Mouse (Mus musculus): ENCODE measurements around the gene 4930404H24Rik. TPM values are rescaled to one million over a fixed set of nuclear protein-coding genes. Genes with fewer than 3 reads are reported as not detected.

Gene 4930404H24Rik
- polyA plus RNA-seq, 1 experiment from 2014 or later = not detected

DNA sequence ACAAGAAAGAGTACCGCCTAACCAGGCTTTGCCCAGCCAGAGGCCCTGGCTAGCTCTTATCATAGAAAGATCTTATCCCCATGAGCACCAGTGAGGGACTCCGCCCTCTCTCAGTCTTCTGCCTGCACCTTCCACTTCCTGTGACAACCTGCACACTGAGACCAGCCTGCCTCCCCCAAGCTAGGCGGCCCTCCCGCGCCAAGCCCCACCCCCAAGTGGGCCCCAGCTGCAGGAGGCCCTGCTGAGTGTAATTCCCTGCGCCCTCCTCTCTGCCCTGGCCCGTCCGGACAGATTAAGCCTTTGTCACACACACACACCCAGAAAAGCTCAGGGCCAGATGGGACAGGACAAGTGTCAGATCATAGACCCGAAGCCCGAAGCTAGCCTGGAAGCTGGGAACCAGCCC is 33.3 kb downstream of the 4930404H24Rik start:
- ATAC-seq (replicated peaks; ENCODE audit: extremely low read depth, insufficient read depth, low FRiP score) = peak; percentile 22
- Histone ChIP-seq H3K9ac (ENCODE audit: low read length) (peak overlapping the region; percentile 42; the same call in 1 of the 2 replicates), H3K4me3 (ENCODE audit: low read length) (no peak overlapping the region), H3K27ac (ENCODE audit: low read length) (peak overlapping the region; percentile 54), H3K4me2 (ENCODE audit: low read depth, low read length) (peak overlapping the region; percentile 27; the same call in 1 of the 2 replicates), H3K4me1 (ENCODE audit: control insufficient read depth, insufficient read depth, low read length) (peaks cover 41% of the 10 kb centered on the region), H3K27me3 (ENCODE audit: control insufficient read depth, insufficient read depth, low read length) (peaks cover 3% of the 10 kb centered on the region; the same call in 1 of the 2 replicates), H3K36me3 (ENCODE audit: control insufficient read depth, insufficient read depth) (no peaks in the 10 kb centered on the region), H3K9me3 (replicated peaks; ENCODE audit: control insufficient read depth, low read length) (no peaks in the 10 kb centered on the region)
- 15% methylated on average over 10 of the region's 10 CpGs for WGBS

DNA sequence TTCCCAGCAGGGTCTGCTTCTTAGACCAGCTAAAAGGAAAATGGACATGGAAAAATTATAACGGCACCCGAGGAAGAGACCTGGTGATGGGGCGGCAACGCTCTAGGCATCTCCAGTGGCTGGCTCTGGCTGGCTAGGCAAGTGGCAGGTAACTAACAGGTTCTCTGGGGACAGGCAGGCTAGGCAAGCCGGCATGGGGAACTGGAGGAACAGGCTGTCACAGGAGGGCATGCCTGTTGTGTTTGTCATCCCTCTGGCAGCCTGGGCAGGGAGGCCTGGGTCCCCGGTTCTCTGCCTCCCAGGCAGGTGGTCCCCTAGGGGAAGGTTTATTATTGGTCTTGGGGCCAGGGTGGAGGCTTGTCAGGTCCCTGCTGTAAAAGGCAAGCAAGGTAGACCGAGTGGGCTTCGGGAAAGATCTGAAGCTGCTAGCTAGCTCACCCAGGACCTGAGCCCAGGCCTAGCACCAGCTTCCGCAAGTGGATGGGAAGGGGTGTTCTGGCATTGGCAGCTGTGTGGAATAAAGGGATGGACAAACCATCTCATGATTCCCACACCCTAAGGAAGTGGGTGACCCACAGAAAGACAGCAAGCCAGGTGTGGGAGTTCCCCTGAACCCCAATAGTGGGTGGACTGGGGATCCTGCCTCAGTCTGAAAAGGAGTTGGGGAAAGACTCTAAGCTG is 34.4 kb downstream of the 4930404H24Rik start:
- no peak overlapping the region for H3K4me2 ChIP-seq (ENCODE audit: low read depth, low read length)
- WGBS = 61% methylated on average over 9 of the region's 9 CpGs
- no peak overlapping the region for H3K9ac ChIP-seq (ENCODE audit: low read length)
- no peak for ATAC-seq (replicated peaks; ENCODE audit: extremely low read depth, insufficient read depth, low FRiP score)
- no peaks in the 10 kb centered on the region for H3K36me3 ChIP-seq (ENCODE audit: control insufficient read depth, insufficient read depth)
- H3K27ac ChIP-seq (ENCODE audit: low read length) = peak overlapping the region; percentile 10
- H3K9me3 ChIP-seq (replicated peaks; ENCODE audit: control insufficient read depth, low read length) = no peaks in the 10 kb centered on the region
- peaks cover 3% of the 10 kb centered on the region; the same call in 1 of the 2 replicates for H3K27me3 ChIP-seq (ENCODE audit: control insufficient read depth, insufficient read depth, low read length)
- H3K4me3 ChIP-seq (ENCODE audit: low read length) = no peak overlapping the region
- peaks cover 41% of the 10 kb centered on the region for H3K4me1 ChIP-seq (ENCODE audit: control insufficient read depth, insufficient read depth, low read length)

DNA sequence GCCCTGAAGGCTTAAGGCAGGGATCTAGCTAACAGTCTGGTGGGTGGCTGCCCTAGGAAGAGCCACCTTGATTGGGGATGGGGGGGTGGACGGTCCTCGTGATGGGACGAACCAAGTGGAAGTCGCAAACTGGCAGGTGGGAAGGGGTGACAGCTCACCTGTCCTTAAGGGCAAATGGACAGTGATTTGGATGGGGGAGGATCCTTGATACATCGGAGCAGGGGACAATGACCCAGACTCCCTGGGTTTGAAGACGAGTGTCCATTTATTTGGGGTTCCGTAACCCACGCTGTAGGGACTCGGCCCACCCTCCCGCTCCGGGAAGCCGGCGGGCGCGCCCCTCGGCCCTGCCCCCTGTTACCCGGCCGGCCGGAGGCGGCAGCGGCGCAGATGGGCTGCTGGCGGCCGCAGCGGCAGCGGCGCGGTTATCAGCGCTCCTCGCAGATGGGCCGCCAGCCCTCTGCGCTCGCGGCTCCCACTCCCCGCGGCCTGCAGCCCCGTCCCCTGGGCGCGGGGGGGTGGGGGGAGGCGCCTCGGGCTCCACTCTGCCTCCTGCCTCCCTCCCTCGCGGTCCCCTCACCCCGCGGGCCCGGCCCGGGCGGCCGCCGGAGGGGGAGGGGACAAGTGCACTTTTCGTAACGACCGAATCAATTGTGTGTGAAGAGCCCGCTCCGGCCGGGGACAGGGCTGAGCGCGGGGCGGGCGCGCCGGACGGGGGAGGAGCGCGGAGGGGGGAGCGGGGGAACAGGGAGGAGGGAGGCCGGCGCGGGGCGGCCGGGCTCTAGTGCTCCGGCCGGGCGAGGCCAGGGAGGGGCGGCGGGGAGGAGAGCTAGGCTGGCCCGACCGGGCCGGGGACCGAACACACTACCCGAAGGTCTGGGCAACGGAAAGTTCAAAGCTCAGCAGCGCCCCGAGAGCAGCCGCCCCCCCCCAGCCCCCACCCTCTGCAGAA is 35.3 kb downstream of the 4930404H24Rik start:
- peak overlapping the region; percentile 81 for H3K4me3 ChIP-seq (ENCODE audit: low read length)
- peaks cover 36% of the 10 kb centered on the region for H3K4me1 ChIP-seq (ENCODE audit: control insufficient read depth, insufficient read depth, low read length)
- peak overlapping the region; percentile 88 for H3K9ac ChIP-seq (ENCODE audit: low read length)
- H3K27me3 ChIP-seq (ENCODE audit: control insufficient read depth, insufficient read depth, low read length) = peaks cover 3% of the 10 kb centered on the region; the same call in 1 of the 2 replicates
- H3K4me2 ChIP-seq (ENCODE audit: low read depth, low read length) = peak overlapping the region; percentile 99
- WGBS = 4% methylated on average over 53 of the region's 85 CpGs
- ATAC-seq (replicated peaks; ENCODE audit: extremely low read depth, insufficient read depth, low FRiP score) = peak; percentile 58
- H3K27ac ChIP-seq (ENCODE audit: low read length) = peak overlapping the region; percentile 89
- H3K9me3 ChIP-seq (replicated peaks; ENCODE audit: control insufficient read depth, low read length) = no peaks in the 10 kb centered on the region
- no peaks in the 10 kb centered on the region for H3K36me3 ChIP-seq (ENCODE audit: control insufficient read depth, insufficient read depth)

DNA sequence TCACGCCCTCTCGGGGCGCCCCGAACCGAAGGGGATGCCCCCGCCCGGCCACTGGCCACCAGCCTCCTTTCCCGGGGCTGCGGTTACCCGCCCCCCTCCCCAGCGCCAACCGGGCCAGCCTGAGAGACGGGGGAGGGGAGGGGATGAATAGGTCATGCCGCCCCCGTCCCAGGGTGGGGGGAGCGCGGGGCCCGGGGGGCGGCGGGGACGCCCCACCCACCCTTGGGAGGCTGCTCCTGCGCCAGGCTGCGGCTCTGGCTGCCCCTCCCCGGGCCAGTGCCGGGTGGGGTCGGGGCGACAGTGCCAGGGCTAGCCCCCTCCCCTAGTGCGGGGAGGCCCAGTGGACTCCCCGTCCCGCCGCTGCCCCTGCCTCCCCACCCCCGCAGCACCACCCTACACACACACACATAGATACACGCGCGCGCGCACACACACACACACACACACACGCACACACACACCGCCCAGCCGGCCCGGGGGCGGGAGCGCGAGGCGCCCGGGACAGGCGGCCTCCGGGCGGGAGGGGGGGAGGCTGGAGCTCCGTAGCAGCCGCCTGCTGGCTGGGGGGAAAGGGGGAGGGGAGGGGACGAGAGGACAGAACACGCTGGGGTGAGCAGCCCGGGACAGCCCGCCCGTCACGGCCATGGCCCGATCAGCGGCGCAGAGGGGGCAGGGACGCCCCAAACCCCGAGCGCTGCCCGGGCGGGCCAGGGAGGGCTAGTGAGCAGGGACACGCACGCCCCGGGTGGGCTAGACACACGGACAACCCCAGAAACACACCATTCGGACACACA is 36.2 kb downstream of the 4930404H24Rik start:
- ATAC-seq (replicated peaks; ENCODE audit: extremely low read depth, insufficient read depth, low FRiP score) = peak; percentile 37
- H3K9ac ChIP-seq (ENCODE audit: low read length) = peak overlapping the region; percentile 88
- H3K36me3 ChIP-seq (ENCODE audit: control insufficient read depth, insufficient read depth) = no peaks in the 10 kb centered on the region
- H3K9me3 ChIP-seq (replicated peaks; ENCODE audit: control insufficient read depth, low read length) = no peaks in the 10 kb centered on the region
- 2% methylated on average over 34 of the region's 70 CpGs for WGBS
- H3K4me2 ChIP-seq (ENCODE audit: low read depth, low read length) = peak overlapping the region; percentile 99
- H3K4me3 ChIP-seq (ENCODE audit: low read length) = peak overlapping the region; percentile 81
- peaks cover 27% of the 10 kb centered on the region for H3K4me1 ChIP-seq (ENCODE audit: control insufficient read depth, insufficient read depth, low read length)
- H3K27me3 ChIP-seq (ENCODE audit: control insufficient read depth, insufficient read depth, low read length) = peaks cover 3% of the 10 kb centered on the region; the same call in 1 of the 2 replicates
- peak overlapping the region; percentile 89 for H3K27ac ChIP-seq (ENCODE audit: low read length)

DNA sequence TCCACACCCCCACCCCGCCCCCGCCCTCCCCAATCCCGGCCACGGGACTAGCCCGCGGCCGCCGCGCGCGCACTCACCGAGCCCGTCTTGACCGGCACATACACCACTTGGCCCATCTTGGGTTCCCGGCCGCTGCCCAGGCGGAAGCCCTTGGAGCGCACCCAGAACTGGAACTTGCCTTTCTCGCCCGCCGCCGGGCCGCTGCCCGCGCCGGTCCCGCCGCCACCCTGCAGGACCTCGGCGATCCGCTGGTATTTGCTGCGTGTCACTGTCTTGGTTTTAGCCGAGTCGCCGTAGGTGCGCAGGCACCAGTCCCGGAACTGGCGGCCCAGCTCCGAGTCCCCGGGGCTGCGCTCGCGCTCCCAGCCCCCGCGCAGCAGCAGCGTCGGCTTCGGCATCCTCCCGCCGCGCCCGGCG is 36.8 kb downstream of the 4930404H24Rik start:
- Histone ChIP-seq H3K4me2 (ENCODE audit: low read depth, low read length) (peak overlapping the region; percentile 99), H3K9ac (ENCODE audit: low read length) (peak overlapping the region; percentile 88), H3K27me3 (ENCODE audit: control insufficient read depth, insufficient read depth, low read length) (peaks cover 3% of the 10 kb centered on the region; the same call in 1 of the 2 replicates), H3K4me3 (ENCODE audit: low read length) (peak overlapping the region; percentile 81), H3K36me3 (ENCODE audit: control insufficient read depth, insufficient read depth) (no peaks in the 10 kb centered on the region), H3K4me1 (ENCODE audit: control insufficient read depth, insufficient read depth, low read length) (peaks cover 26% of the 10 kb centered on the region), H3K27ac (ENCODE audit: low read length) (peak overlapping the region; percentile 89), H3K9me3 (replicated peaks; ENCODE audit: control insufficient read depth, low read length) (peaks cover 3% of the 10 kb centered on the region; the same call in 1 of the 2 replicates)
- ATAC-seq (replicated peaks; ENCODE audit: extremely low read depth, insufficient read depth, low FRiP score) = 0 out of 2 replicates have a peak, but pooled peaks have one; percentile 2
- under 1% methylated on average over 51 of the region's 53 CpGs for WGBS

DNA sequence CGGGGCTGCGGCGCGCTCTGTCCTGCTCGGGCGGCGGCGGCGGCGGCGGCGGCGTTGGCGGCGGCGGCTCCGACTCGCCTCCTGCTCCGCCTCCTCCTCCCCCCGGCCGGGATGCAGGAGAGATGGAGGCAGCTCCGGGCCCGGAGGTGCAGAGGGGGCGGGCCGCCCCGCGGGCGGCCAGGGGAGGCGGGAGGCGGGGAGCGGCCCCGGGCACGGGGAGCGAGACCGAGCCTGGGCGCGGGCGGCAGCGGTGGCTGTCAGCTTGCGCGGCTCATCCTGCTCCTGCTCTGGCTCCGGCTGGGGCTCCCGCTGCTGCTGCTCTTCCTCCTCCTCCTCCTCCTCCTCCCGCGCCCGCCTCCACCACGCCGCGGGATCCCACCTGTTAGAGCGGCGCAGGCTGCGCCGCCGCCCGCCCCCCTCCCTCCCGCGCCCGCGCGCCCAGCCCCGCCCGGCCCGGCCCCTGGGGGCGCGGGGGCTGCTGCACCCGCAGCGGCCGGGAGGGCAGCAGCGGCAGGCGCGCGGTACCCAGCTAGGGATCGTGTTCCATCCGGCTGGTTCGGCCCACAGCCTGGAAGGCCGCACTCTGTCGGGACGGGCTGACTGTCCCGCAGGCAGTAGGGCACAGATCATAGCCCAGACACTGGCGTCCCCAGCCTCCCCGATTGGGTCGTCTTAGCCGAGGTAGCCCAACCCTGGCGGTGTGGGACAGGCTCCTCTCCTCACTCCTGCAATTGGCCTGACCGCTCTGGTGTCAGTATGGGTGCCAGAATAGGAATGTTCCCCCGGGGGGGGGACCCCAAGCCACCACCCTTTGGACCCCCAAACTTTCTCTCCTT is 37.6 kb downstream of the 4930404H24Rik start, which contains the start of gene Nol4l:
Gene Nol4l, minus strand, starts transcription at position 41 of the 836 bp plus-strand sequence.
- Histone ChIP-seq H3K27me3 (ENCODE audit: control insufficient read depth, insufficient read depth, low read length) (peaks cover 3% of the 10 kb centered on the region; the same call in 1 of the 2 replicates), H3K4me2 (ENCODE audit: low read depth, low read length) (peak within 1 kb of the TSS; percentile 99), H3K9ac (ENCODE audit: low read length) (peak within 1 kb of the TSS; percentile 88), H3K36me3 (ENCODE audit: control insufficient read depth, insufficient read depth) (no peaks in the 10 kb centered on the region), H3K4me1 (ENCODE audit: control insufficient read depth, insufficient read depth, low read length) (peaks cover 26% of the 10 kb centered on the region), H3K9me3 (replicated peaks; ENCODE audit: control insufficient read depth, low read length) (peaks cover 3% of the 10 kb centered on the region; the same call in 1 of the 2 replicates), H3K4me3 (ENCODE audit: low read length) (peak within 1 kb of the TSS; percentile 81), H3K27ac (ENCODE audit: low read length) (peak within 1 kb of the TSS; percentile 89)
- WGBS = 2% methylated on average over 54 of the region's 86 CpGs
- ATAC-seq (replicated peaks; ENCODE audit: extremely low read depth, insufficient read depth, low FRiP score) = no peak

DNA sequence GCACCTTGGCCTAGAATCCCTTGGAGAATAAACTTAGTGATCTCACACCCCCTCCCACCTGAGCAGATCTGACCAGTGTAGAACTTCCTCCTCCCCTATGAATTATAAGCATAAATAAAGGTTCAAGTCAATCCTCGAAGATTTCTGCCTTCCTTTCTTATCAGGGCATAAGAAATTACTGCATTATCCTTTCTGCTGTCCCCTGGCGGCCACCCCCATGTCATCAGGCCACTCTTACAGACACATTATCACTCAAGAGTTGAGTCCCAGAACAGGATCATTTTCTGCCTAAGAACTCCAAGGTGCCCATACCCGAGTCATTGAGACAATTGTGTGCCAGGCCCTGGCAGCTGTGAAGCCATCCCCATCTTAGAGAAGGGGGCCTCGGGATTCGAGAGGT is 38.4 kb downstream of the 4930404H24Rik start:
- no peak for ATAC-seq (replicated peaks; ENCODE audit: extremely low read depth, insufficient read depth, low FRiP score)
- Histone ChIP-seq H3K36me3 (ENCODE audit: control insufficient read depth, insufficient read depth) (no peaks in the 10 kb centered on the region), H3K4me2 (ENCODE audit: low read depth, low read length) (no peak overlapping the region), H3K27ac (ENCODE audit: low read length) (no peak overlapping the region), H3K27me3 (ENCODE audit: control insufficient read depth, insufficient read depth, low read length) (peaks cover 3% of the 10 kb centered on the region; the same call in 1 of the 2 replicates), H3K9me3 (replicated peaks; ENCODE audit: control insufficient read depth, low read length) (peaks cover 3% of the 10 kb centered on the region; the same call in 1 of the 2 replicates), H3K4me3 (ENCODE audit: low read length) (no peak overlapping the region), H3K4me1 (ENCODE audit: control insufficient read depth, insufficient read depth, low read length) (peaks cover 19% of the 10 kb centered on the region), H3K9ac (ENCODE audit: low read length) (no peak overlapping the region)
- 58% methylated on average over 5 of the region's 5 CpGs for WGBS
